Mouse (Mus musculus) liver, embryonic 16.5 days (tissue): ENCODE results near the gene Hivep2. TPM values are rescaled to one million over a fixed set of nuclear protein-coding genes. Genes with fewer than 3 reads are reported as not detected.

Experiments used
- ATAC-seq: fragments of 200-750 bp; cut with Nextera tagmentation; 2 replicates; pipeline ENCODE4 v1.8.0; 2017; ENCODE audit warnings: low read depth, mild to moderate bottlenecking, moderate number of reproducible peaks, moderate library complexity
- H3K27ac ChIP-seq: fragments of 300-500 bp; sonication (generic); 2 replicates; pipeline ENCODE4 v1.5.1; 2014; ENCODE audit warnings: mild to moderate bottlenecking, low read length
- H3K27me3 ChIP-seq: fragments of 300-500 bp; sonication (generic); 2 replicates; pipeline ENCODE4 v1.6.1; 2014; ENCODE audit warnings: low read depth, low read length, mixed read lengths; ENCODE audit not compliant: control insufficient read depth, insufficient read depth
- H3K36me3 ChIP-seq: fragments of 300-500 bp; sonication (generic); 2 replicates; pipeline ENCODE4 v1.6.1; 2014; ENCODE audit warnings: mild to moderate bottlenecking; ENCODE audit not compliant: control insufficient read depth, insufficient read depth
- H3K4me1 ChIP-seq: fragments of 300-500 bp; sonication (generic); 2 replicates; pipeline ENCODE4 v1.6.1; 2014; ENCODE audit warnings: low read depth, low read length, mixed read lengths; ENCODE audit not compliant: control insufficient read depth
- H3K4me2 ChIP-seq: fragments of 300-500 bp; sonication (generic); 2 replicates; pipeline ENCODE4 v1.6.1; 2014; ENCODE audit warnings: low read depth, low read length, mixed read lengths
- H3K4me3 ChIP-seq: fragments of 300-500 bp; sonication (generic); 2 replicates; pipeline ENCODE4 v1.5.1; 2014; ENCODE audit warnings: low read depth, mild to moderate bottlenecking, low read length
- H3K9ac ChIP-seq: fragments of 300-500 bp; sonication (generic); 2 replicates; pipeline ENCODE4 v1.6.1; 2014; ENCODE audit warnings: low read depth, low read length
- H3K9me3 ChIP-seq: fragments of 300-500 bp; sonication (generic); replicated peaks from 2 replicates; pipeline ENCODE4 v1.6.1; 2016; ENCODE audit warnings: low read length; ENCODE audit not compliant: control insufficient read depth
- WGBS: fragments of 180-500 bp; shearing (Covaris S2); extraction: QIAGEN DNeasy Blood & Tissue Kit; methylation state at CpG from one replicate; pipeline ENCODE4 v1.1.7; 2014; ENCODE audit not compliant: insufficient replicate concordance; 5-methylcytosine and 5-hydroxymethylcytosine counted together
- polyA plus RNA-seq: library from polyadenylated mRNA; unstranded; fragments of >200 nt; fragmentation: Nextera tagmentation; extraction: Ambion mirVana; gene quantifications from 2 replicates; pipeline ENCODE4 v1.2.1, GENCODE M21; 2015

Gene Hivep2
- polyA plus RNA-seq, 1 experiment from 2014 or later, result 0.55 TPM

- H3K27ac ChIP-seq, result no peak overlapping the region
- no peak overlapping the region for H3K4me2 ChIP-seq
- no peak for ATAC-seq
- WGBS, result 64% methylated on average over 15 of the region's 15 CpGs
- no peaks in the 10 kb centered on the region for H3K4me1 ChIP-seq
- no peak overlapping the region for H3K4me3 ChIP-seq
- H3K9ac ChIP-seq, result no peak overlapping the region
- H3K27me3 ChIP-seq, result no peaks in the 10 kb centered on the region
- no peaks in the 10 kb centered on the region for H3K9me3 ChIP-seq
- H3K36me3 ChIP-seq, result no peaks in the 10 kb centered on the region
Measured at GRCm38 (mm10) chr10:14064759-14065395, 99.0 kb downstream of the Hivep2 start.

GRCm38 (mm10) chr10:14067802-14068201 is 101.9 kb downstream of the Hivep2 start:
- Histone ChIP-seq H3K4me1 (no peaks in the 10 kb centered on the region), H3K36me3 (no peaks in the 10 kb centered on the region), H3K9ac (no peak overlapping the region), H3K9me3 (no peaks in the 10 kb centered on the region), H3K27me3 (no peaks in the 10 kb centered on the region), H3K27ac (no peak overlapping the region), H3K4me2 (no peak overlapping the region), H3K4me3 (no peak overlapping the region)
- WGBS, result 50% methylated on average over 4 of the region's 4 CpGs
- ATAC-seq, result no peak

- Histone ChIP-seq H3K4me3 (no peak overlapping the region), H3K9ac (no peak overlapping the region), H3K36me3 (no peaks in the 10 kb centered on the region), H3K9me3 (no peaks in the 10 kb centered on the region), H3K4me2 (no peak overlapping the region), H3K27ac (no peak overlapping the region), H3K4me1 (no peaks in the 10 kb centered on the region), H3K27me3 (no peaks in the 10 kb centered on the region)
- 53% methylated on average over 5 of the region's 5 CpGs for WGBS
- ATAC-seq, result no peak
Measured at GRCm38 (mm10) chr10:14070498-14071079, 104.7 kb downstream of the Hivep2 start.

- H3K27ac ChIP-seq, result no peak overlapping the region
- H3K36me3 ChIP-seq, result no peaks in the 10 kb centered on the region
- H3K9ac ChIP-seq, result no peak overlapping the region
- no peaks in the 10 kb centered on the region for H3K4me1 ChIP-seq
- H3K4me3 ChIP-seq, result no peak overlapping the region
- ATAC-seq, result no peak
- no peaks in the 10 kb centered on the region for H3K27me3 ChIP-seq
- H3K4me2 ChIP-seq, result no peak overlapping the region
- 72% methylated on average over 3 of the region's 3 CpGs for WGBS
- no peaks in the 10 kb centered on the region for H3K9me3 ChIP-seq
Measured at GRCm38 (mm10) chr10:14072504-14072903, 106.6 kb downstream of the Hivep2 start.

- Histone ChIP-seq H3K9ac (no peak overlapping the region), H3K36me3 (no peaks in the 10 kb centered on the region), H3K4me3 (no peak overlapping the region), H3K9me3 (no peaks in the 10 kb centered on the region), H3K27ac (no peak overlapping the region), H3K27me3 (no peaks in the 10 kb centered on the region), H3K4me2 (no peak overlapping the region), H3K4me1 (no peaks in the 10 kb centered on the region)
- WGBS, result 67% methylated on average over 5 of the region's 5 CpGs
- ATAC-seq, result no peak
Measured at GRCm38 (mm10) chr10:14075767-14076166, 109.9 kb downstream of the Hivep2 start.

GRCm38 (mm10) chr10:14076880-14077279 is 111.0 kb downstream of the Hivep2 start:
- Histone ChIP-seq H3K27me3 (no peaks in the 10 kb centered on the region), H3K4me2 (no peak overlapping the region), H3K9ac (no peak overlapping the region), H3K4me3 (no peak overlapping the region), H3K4me1 (no peaks in the 10 kb centered on the region), H3K9me3 (no peaks in the 10 kb centered on the region), H3K36me3 (no peaks in the 10 kb centered on the region), H3K27ac (no peak overlapping the region)
- 61% methylated on average over 9 of the region's 9 CpGs for WGBS
- ATAC-seq, result no peak

- Histone ChIP-seq H3K4me1 (no peaks in the 10 kb centered on the region), H3K4me2 (no peak overlapping the region), H3K36me3 (no peaks in the 10 kb centered on the region), H3K27me3 (no peaks in the 10 kb centered on the region), H3K4me3 (no peak overlapping the region), H3K27ac (no peak overlapping the region), H3K9ac (no peak overlapping the region), H3K9me3 (no peaks in the 10 kb centered on the region)
- 58% methylated on average over 6 of the region's 6 CpGs for whole genome bisulfite sequencing
- ATAC-seq, result no peak
Measured at GRCm38 (mm10) chr10:14080830-14081229, 115.0 kb downstream of the Hivep2 start.

GRCm38 (mm10) chr10:14081824-14082223 is 115.9 kb downstream of the Hivep2 start:
- no peaks in the 10 kb centered on the region for H3K27me3 ChIP-seq
- no peaks in the 10 kb centered on the region for H3K36me3 ChIP-seq
- no peaks in the 10 kb centered on the region for H3K4me1 ChIP-seq
- WGBS, result 54% methylated on average over 3 of the region's 3 CpGs
- H3K4me2 ChIP-seq, result no peak overlapping the region
- no peak for ATAC-seq
- no peak overlapping the region for H3K4me3 ChIP-seq
- no peak overlapping the region for H3K9ac ChIP-seq
- no peak overlapping the region for H3K27ac ChIP-seq
- no peaks in the 10 kb centered on the region for H3K9me3 ChIP-seq

GRCm38 (mm10) chr10:14082275-14082674 is 116.4 kb downstream of the Hivep2 start:
- Histone ChIP-seq H3K4me1 (no peaks in the 10 kb centered on the region), H3K27ac (no peak overlapping the region), H3K4me2 (no peak overlapping the region), H3K4me3 (no peak overlapping the region), H3K9me3 (no peaks in the 10 kb centered on the region), H3K9ac (no peak overlapping the region), H3K36me3 (no peaks in the 10 kb centered on the region), H3K27me3 (no peaks in the 10 kb centered on the region)
- 47% methylated on average over 3 of the region's 3 CpGs for WGBS
- no peak for ATAC-seq
